Mouse (Mus musculus): Measurements from ENCODE around the gene Pate4. TPM values are rescaled to one million over a fixed set of nuclear protein-coding genes. Genes with fewer than 3 reads are reported as not detected.
"Not testable (repeated sequence)": the region's sequence is repeated elsewhere in the genome, so short reads cannot be mapped to it uniquely, and the experiment has no call there.

The Pate4 gene
- not detected for total RNA-seq (2021)
- long read RNA-seq, experiment 1, result 0 reads
- long read RNA-seq, experiment 2, result 0 reads

GRCm38 (mm10) chr9:35611841-35612240 is at the start of gene Pate4:
Gene Pate4 (minus strand): TSS chr9:35611941.
- DNase-seq, result no peak

- DNase-seq, result no peak
These were observed 36.4 kb upstream of the Pate4 start, which contains the start of gene Pate3 for GRCm38 (mm10) chr9:35648102-35648501. Gene Pate3 (minus strand): TSS chr9:35648202.

- peak in 1 of 2 experiments; percentile 2 for DNase-seq
These were observed 21.2 kb upstream of the Pate4 start for GRCm38 (mm10) chr9:35632981-35633380.

- not testable (repeated sequence) for DNase-seq
These were observed 5.0 kb upstream of the Pate4 start for GRCm38 (mm10) chr9:35616784-35617183.

- no peak for DNase-seq
These were observed 2.3 kb upstream of the Pate4 start for GRCm38 (mm10) chr9:35614005-35614404.

- no peak for DNase-seq
These were observed 3.9 kb downstream of the Pate4 start for GRCm38 (mm10) chr9:35607647-35608405.

GRCm38 (mm10) chr9:35592903-35593302 is 18.8 kb downstream of the Pate4 start:
- DNase-seq, result peak in 1 of 2 experiments; percentile 9

- DNase-seq, result no peak
These were observed 24.1 kb downstream of the Pate4 start for GRCm38 (mm10) chr9:35587674-35588073.

- DNase-seq, result no peak
These were observed 37.3 kb downstream of the Pate4 start for GRCm38 (mm10) chr9:35574416-35574815.

GRCm38 (mm10) chr9:35570663-35571062 is 41.1 kb downstream of the Pate4 start:
- no peak for DNase-seq

GRCm38 (mm10) chr9:35569571-35570534 is 41.9 kb downstream of the Pate4 start, which contains the start of the genes Pate2 and Hyls1:
Gene Pate2 (plus strand): TSS chr9:35570284.
Gene Hyls1 (minus strand): TSS chr9:35570398.
- peak; percentile 95 to 97 for DNase-seq

GRCm38 (mm10) chr9:35567995-35568394 is 43.7 kb downstream of the Pate4 start:
- no peak for DNase-seq

- DNase-seq, result no peak
These were observed 47.1 kb downstream of the Pate4 start for GRCm38 (mm10) chr9:35564536-35565240.

GRCm38 (mm10) chr9:35561583-35561982 is 50.2 kb downstream of the Pate4 start:
- DNase-seq, result no peak

GRCm38 (mm10) chr9:35561076-35561475 is 50.7 kb downstream of the Pate4 start:
- no peak for DNase-seq

GRCm38 (mm10) chr9:35559009-35559890 is 52.5 kb downstream of the Pate4 start:
- peak; percentile 83 to 84 for DNase-seq

- DNase-seq, result no peak
These were observed 53.3 kb downstream of the Pate4 start, which contains the start of the genes Ddx25 and Pus3 for GRCm38 (mm10) chr9:35558257-35559008. Gene Ddx25 (minus strand): TSS chr9:35558528. Gene Pus3 (plus strand): TSS chr9:35558595.

Data from heart, adult 18-20 months (tissue).